Mouse (Mus musculus): Measurements from ENCODE around the gene Zfp746. TPM values are rescaled to one million over a fixed set of nuclear protein-coding genes. Genes with fewer than 3 reads are reported as not detected.
A peak's percentile ranks its signal among the peaks of the same experiment; 100 is the strongest.

The Zfp746 gene
- polyA plus RNA-seq, 1 experiment from 2014 or later, result 16.9 TPM

DNA sequence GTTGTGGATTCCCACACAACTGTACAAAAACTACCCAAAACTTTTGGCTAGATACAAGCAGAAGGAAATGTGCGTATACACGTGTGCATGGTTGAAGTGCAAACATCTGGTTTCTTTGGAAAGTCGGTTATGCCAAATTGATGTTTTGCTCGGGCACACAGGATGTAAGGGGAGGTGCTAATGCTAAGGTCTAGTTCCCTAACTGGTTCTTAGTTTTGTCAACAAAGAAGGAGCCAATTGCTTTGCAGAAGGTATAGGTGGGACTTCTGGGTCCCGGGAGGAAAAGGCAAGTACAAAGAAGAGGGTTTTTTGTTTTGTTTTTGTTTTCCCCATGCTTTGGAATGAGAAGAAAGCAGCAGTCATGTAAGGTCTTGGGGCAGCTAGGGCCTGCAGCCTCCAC is 13.1 kb downstream of the Zfp746 start:
- no peak overlapping the region for H3K9ac ChIP-seq (ENCODE audit: low read depth, low read length)
- no peaks in the 10 kb centered on the region; the same call in 1 of the 2 replicates for H3K4me1 ChIP-seq (ENCODE audit: control insufficient read depth, insufficient read depth, low read length)
- H3K4me2 ChIP-seq (ENCODE audit: low read length), result no peak overlapping the region
- no peak overlapping the region for H3K27ac ChIP-seq (ENCODE audit: low read length)
- H3K9me3 ChIP-seq (replicated peaks; ENCODE audit: control insufficient read depth, low read length, poor library complexity, severe bottlenecking), result no peaks in the 10 kb centered on the region
- ATAC-seq, result no peak
- no peak overlapping the region for H3K4me3 ChIP-seq (ENCODE audit: low read depth, low read length)
- no peaks in the 10 kb centered on the region for H3K27me3 ChIP-seq (ENCODE audit: control insufficient read depth, insufficient read depth, low read depth, low read length)
- WGBS, result 88% methylated on average over 5 of the region's 5 CpGs
- peaks cover 8% of the 10 kb centered on the region for H3K36me3 ChIP-seq (ENCODE audit: control insufficient read depth, insufficient read depth, low read length)

DNA sequence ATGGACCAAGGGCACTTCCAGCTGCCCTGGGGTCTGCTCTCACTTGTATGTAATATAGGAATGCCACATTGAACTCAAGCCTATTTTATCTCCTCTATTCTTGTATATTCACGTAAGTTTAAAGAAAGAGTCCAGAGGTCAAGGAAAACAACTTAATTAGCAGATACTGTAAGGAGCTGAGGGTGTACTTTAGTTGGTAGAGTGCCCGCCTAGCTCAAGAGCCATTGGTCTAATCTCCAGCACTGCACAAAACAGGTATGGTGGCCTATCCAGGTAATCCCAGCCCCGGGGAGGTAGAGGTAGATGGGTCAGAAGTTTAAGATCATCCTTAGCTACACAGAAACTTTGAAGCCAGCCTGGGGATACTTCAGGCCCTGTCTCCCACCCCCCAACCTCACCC is 18.9 kb downstream of the Zfp746 start:
- Histone ChIP-seq H3K9me3 (replicated peaks; ENCODE audit: control insufficient read depth, low read length, poor library complexity, severe bottlenecking) (no peaks in the 10 kb centered on the region), H3K36me3 (ENCODE audit: control insufficient read depth, insufficient read depth, low read length) (peaks cover 41% of the 10 kb centered on the region), H3K9ac (ENCODE audit: low read depth, low read length) (no peak overlapping the region), H3K4me1 (ENCODE audit: control insufficient read depth, insufficient read depth, low read length) (no peaks in the 10 kb centered on the region; the same call in 1 of the 2 replicates), H3K4me2 (ENCODE audit: low read length) (no peak overlapping the region), H3K27ac (ENCODE audit: low read length) (no peak overlapping the region), H3K4me3 (ENCODE audit: low read depth, low read length) (no peak overlapping the region), H3K27me3 (ENCODE audit: control insufficient read depth, insufficient read depth, low read depth, low read length) (no peaks in the 10 kb centered on the region)
- ATAC-seq, result no peak
- WGBS, result 96% methylated on average over 3 of the region's 3 CpGs

DNA sequence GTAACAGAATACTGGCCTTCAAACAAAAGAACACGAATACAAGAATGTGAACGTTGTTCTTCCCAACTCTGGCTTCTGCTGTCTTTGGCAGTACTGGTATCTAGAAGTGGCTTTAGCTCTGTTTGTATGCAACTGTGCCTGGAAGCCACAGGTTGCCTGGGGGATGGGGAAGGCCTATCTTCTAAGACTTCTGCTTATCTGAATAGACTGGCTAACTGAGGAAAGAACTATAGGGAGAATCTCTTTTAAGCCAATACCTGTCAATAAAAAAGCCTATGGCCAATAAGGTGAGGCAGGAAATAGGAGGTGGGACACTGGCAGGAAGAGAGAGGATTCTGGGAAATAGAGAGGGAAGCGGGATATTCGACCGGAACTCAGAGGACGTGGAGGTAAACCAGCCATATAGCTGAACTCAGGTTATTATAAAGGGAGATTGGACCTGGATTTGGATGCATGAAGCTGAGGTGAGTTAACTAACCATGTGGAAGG is 20.8 kb downstream of the Zfp746 start:
- H3K27me3 ChIP-seq (ENCODE audit: control insufficient read depth, insufficient read depth, low read depth, low read length), result no peaks in the 10 kb centered on the region
- H3K4me3 ChIP-seq (ENCODE audit: low read depth, low read length), result no peak overlapping the region
- no peak overlapping the region for H3K4me2 ChIP-seq (ENCODE audit: low read length)
- ATAC-seq, result no peak
- no peaks in the 10 kb centered on the region for H3K4me1 ChIP-seq (ENCODE audit: control insufficient read depth, insufficient read depth, low read length)
- peaks cover 43% of the 10 kb centered on the region for H3K36me3 ChIP-seq (ENCODE audit: control insufficient read depth, insufficient read depth, low read length)
- no peak overlapping the region for H3K27ac ChIP-seq (ENCODE audit: low read length)
- 94% methylated on average over 6 of the region's 6 CpGs for WGBS
- H3K9me3 ChIP-seq (replicated peaks; ENCODE audit: control insufficient read depth, low read length, poor library complexity, severe bottlenecking), result no peaks in the 10 kb centered on the region
- no peak overlapping the region for H3K9ac ChIP-seq (ENCODE audit: low read depth, low read length)

DNA sequence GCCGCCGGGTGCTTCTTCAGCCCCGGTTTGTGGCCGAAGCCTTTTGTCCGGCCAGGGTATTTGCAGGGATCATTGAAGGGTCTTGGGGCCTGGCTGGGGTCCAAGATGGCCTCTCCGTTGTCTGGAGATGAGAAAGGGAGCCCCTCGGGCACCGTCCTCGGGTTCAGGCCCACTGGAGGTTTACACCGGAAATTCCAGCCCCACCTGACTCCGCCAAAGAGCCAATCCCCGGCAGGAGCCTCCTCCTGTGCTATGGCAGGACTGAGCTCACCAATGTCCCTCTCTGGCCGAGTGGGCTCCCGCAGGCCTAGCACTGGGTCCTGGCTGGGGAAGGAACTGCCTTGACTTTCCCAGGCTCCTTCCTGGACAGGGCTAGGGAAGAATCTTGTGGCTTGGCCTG is 21.9 kb downstream of the Zfp746 start:
- H3K27ac ChIP-seq (ENCODE audit: low read length), result no peak overlapping the region
- H3K9ac ChIP-seq (ENCODE audit: low read depth, low read length), result no peak overlapping the region
- no peak for ATAC-seq
- H3K27me3 ChIP-seq (ENCODE audit: control insufficient read depth, insufficient read depth, low read depth, low read length), result no peaks in the 10 kb centered on the region
- H3K4me3 ChIP-seq (ENCODE audit: low read depth, low read length), result no peak overlapping the region
- no peak overlapping the region for H3K4me2 ChIP-seq (ENCODE audit: low read length)
- 90% methylated on average over 14 of the region's 14 CpGs for WGBS
- no peaks in the 10 kb centered on the region for H3K4me1 ChIP-seq (ENCODE audit: control insufficient read depth, insufficient read depth, low read length)
- peaks cover 43% of the 10 kb centered on the region for H3K36me3 ChIP-seq (ENCODE audit: control insufficient read depth, insufficient read depth, low read length)
- H3K9me3 ChIP-seq (replicated peaks; ENCODE audit: control insufficient read depth, low read length, poor library complexity, severe bottlenecking), result no peaks in the 10 kb centered on the region

DNA sequence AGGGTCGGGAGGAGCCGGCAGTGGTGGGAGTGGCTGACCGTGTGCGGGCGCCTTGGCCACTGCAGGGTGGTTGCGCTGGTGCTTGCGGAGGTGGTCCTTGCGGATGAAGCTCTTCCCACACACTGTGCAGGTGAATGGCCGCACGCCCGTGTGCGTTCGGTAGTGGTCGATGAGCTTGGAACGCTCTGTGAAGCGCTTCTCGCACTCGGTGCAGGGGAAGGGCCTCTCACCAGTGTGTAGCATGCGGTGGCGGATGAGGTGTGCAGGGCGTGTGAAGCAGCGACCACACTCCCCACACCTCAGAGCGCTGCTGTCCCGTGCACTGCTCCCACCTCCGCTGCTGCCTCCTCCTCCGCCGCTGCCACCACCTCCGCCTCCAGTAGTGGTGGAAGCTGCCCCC is 22.5 kb downstream of the Zfp746 start:
- no peaks in the 10 kb centered on the region for H3K27me3 ChIP-seq (ENCODE audit: control insufficient read depth, insufficient read depth, low read depth, low read length)
- no peaks in the 10 kb centered on the region for H3K4me1 ChIP-seq (ENCODE audit: control insufficient read depth, insufficient read depth, low read length)
- H3K9me3 ChIP-seq (replicated peaks; ENCODE audit: control insufficient read depth, low read length, poor library complexity, severe bottlenecking), result no peaks in the 10 kb centered on the region
- H3K9ac ChIP-seq (ENCODE audit: low read depth, low read length), result no peak overlapping the region
- H3K4me2 ChIP-seq (ENCODE audit: low read length), result no peak overlapping the region
- H3K27ac ChIP-seq (ENCODE audit: low read length), result no peak overlapping the region
- ATAC-seq, result peak; percentile 52
- peaks cover 43% of the 10 kb centered on the region for H3K36me3 ChIP-seq (ENCODE audit: control insufficient read depth, insufficient read depth, low read length)
- H3K4me3 ChIP-seq (ENCODE audit: low read depth, low read length), result no peak overlapping the region
- 93% methylated on average over 28 of the region's 28 CpGs for WGBS

DNA sequence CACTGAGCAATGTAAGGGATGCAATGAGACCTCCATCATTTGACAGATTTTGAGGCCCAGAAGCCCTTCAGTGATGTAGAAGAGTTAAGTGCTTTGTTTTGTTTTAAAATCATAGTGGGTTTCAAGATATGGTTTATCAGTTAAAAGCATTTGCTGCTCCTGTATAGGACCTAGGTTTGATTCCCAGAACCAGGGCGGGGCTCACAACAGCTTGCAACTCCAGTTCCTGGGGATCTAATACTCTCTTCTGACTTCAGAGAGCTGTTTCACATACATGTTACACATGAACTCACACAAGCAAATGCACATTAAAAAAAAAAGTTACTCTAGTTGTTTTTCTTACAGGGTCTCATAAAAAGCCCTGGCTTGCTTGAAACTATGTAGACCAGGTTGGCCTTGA is 25.5 kb downstream of the Zfp746 start:
- Histone ChIP-seq H3K4me2 (ENCODE audit: low read length) (no peak overlapping the region), H3K9ac (ENCODE audit: low read depth, low read length) (no peak overlapping the region), H3K9me3 (replicated peaks; ENCODE audit: control insufficient read depth, low read length, poor library complexity, severe bottlenecking) (peaks cover 4% of the 10 kb centered on the region; the same call in 1 of the 2 replicates), H3K4me3 (ENCODE audit: low read depth, low read length) (no peak overlapping the region), H3K27me3 (ENCODE audit: control insufficient read depth, insufficient read depth, low read depth, low read length) (no peaks in the 10 kb centered on the region), H3K27ac (ENCODE audit: low read length) (no peak overlapping the region), H3K4me1 (ENCODE audit: control insufficient read depth, insufficient read depth, low read length) (no peaks in the 10 kb centered on the region), H3K36me3 (ENCODE audit: control insufficient read depth, insufficient read depth, low read length) (peaks cover 28% of the 10 kb centered on the region)
- 93% methylated on average over 1 of the region's 1 CpGs for WGBS
- ATAC-seq, result no peak

DNA sequence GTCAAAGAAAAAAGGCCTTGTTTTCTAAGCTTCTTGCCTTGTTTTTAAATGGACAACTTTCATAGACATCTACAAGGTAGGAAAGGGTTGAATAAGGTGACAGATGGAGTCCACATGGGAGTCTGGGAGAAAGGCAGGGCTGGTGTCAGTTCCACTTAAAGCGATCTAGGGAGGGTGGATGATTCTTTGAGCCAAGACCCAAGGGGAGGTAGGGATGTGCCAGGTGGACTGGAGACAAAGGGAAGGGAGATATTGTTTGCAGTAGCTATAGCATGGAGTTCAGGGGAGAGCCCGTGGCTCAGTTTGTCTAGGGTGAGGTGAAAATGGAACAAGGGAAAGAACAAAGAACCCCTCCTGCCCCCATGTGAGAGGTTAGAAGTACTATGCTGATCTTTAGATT is 26.0 kb downstream of the Zfp746 start:
- Histone ChIP-seq H3K27ac (ENCODE audit: low read length) (no peak overlapping the region), H3K4me1 (ENCODE audit: control insufficient read depth, insufficient read depth, low read length) (no peaks in the 10 kb centered on the region), H3K4me3 (ENCODE audit: low read depth, low read length) (no peak overlapping the region), H3K9me3 (replicated peaks; ENCODE audit: control insufficient read depth, low read length, poor library complexity, severe bottlenecking) (peaks cover 4% of the 10 kb centered on the region; the same call in 1 of the 2 replicates), H3K27me3 (ENCODE audit: control insufficient read depth, insufficient read depth, low read depth, low read length) (no peaks in the 10 kb centered on the region), H3K36me3 (ENCODE audit: control insufficient read depth, insufficient read depth, low read length) (peaks cover 25% of the 10 kb centered on the region), H3K4me2 (ENCODE audit: low read length) (no peak overlapping the region), H3K9ac (ENCODE audit: low read depth, low read length) (no peak overlapping the region)
- ATAC-seq, result no peak
- 77% methylated on average over 2 of the region's 2 CpGs for WGBS

DNA sequence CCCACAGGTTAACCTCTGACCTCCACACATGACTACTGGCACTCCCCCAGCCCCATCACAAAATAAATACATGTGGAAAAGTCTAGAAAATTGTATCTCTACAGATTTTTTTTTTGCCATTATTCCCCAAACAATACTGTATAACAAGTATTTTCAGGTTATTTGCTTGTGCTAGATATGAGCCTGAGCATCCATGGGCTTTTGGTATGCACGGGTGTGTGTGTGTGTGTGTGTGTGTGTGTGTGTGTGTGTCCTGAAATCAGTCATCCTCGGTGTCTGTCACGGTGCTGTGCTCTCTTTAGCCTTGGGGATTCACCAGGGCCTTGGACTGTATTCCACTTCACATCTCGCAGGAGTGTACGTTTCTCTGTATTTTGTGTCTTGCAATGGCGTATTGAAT is 34.3 kb downstream of the Zfp746 start:
- Histone ChIP-seq H3K4me1 (ENCODE audit: control insufficient read depth, insufficient read depth, low read length) (peaks cover 7% of the 10 kb centered on the region; the same call in 1 of the 2 replicates), H3K4me3 (ENCODE audit: low read depth, low read length) (no peak overlapping the region), H3K9me3 (replicated peaks; ENCODE audit: control insufficient read depth, low read length, poor library complexity, severe bottlenecking) (peaks cover 4% of the 10 kb centered on the region; the same call in 1 of the 2 replicates), H3K9ac (ENCODE audit: low read depth, low read length) (no peak overlapping the region), H3K27me3 (ENCODE audit: control insufficient read depth, insufficient read depth, low read depth, low read length) (no peaks in the 10 kb centered on the region), H3K36me3 (ENCODE audit: control insufficient read depth, insufficient read depth, low read length) (no peaks in the 10 kb centered on the region), H3K27ac (ENCODE audit: low read length) (no peak overlapping the region), H3K4me2 (ENCODE audit: low read length) (no peak overlapping the region)
- no peak for ATAC-seq
- WGBS, result 75% methylated on average over 6 of the region's 6 CpGs

DNA sequence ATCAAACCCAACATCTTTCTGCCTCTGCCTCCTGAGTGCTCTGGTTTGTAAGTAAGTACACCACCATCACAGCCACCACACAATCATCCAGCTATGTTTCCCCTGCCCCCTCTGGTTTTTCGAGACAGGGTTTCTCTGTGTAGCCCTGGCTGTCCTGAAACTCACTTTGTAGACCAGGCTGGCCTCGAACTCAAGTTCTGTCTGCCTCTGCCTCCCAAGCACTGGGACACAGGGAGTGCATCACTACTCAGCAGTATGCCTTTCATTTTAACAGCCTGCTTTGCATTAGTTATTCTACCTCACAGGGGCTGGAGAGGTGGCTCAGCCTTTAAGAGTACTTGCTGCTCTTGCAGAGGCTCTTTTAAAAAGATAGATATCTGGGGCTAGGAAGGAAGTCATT is 34.7 kb downstream of the Zfp746 start:
- no peak overlapping the region for H3K4me2 ChIP-seq (ENCODE audit: low read length)
- H3K4me3 ChIP-seq (ENCODE audit: low read depth, low read length), result no peak overlapping the region
- no peaks in the 10 kb centered on the region for H3K36me3 ChIP-seq (ENCODE audit: control insufficient read depth, insufficient read depth, low read length)
- no peak overlapping the region for H3K9ac ChIP-seq (ENCODE audit: low read depth, low read length)
- no peaks in the 10 kb centered on the region for H3K27me3 ChIP-seq (ENCODE audit: control insufficient read depth, insufficient read depth, low read depth, low read length)
- ATAC-seq, result no peak
- H3K9me3 ChIP-seq (replicated peaks; ENCODE audit: control insufficient read depth, low read length, poor library complexity, severe bottlenecking), result peaks cover 4% of the 10 kb centered on the region; the same call in 1 of the 2 replicates
- H3K27ac ChIP-seq (ENCODE audit: low read length), result no peak overlapping the region
- WGBS, result 86% methylated on average over 2 of the region's 2 CpGs
- H3K4me1 ChIP-seq (ENCODE audit: control insufficient read depth, insufficient read depth, low read length), result peaks cover 10% of the 10 kb centered on the region

All from midbrain, embryonic 16.5 days (tissue).